Mouse (Mus musculus): ENCODE measurements around the gene Zfp382. TPM values are rescaled to one million over a fixed set of nuclear protein-coding genes. Genes with fewer than 3 reads are reported as not detected.
A peak's percentile ranks its signal among the peaks of the same experiment; 100 is the strongest.

Gene Zfp382
- polyA plus RNA-seq, 1 experiment, result 0.06 TPM

GRCm38 (mm10) chr7:30154040-30154439, 32.3 kb downstream of the Zfp382 start:
- H3K4me1 ChIP-seq (ENCODE audit: control insufficient read depth, insufficient read depth, insufficient read length, low read length), result no peaks in the 10 kb centered on the region
- WGBS, result 94% methylated on average over 1 of the region's 1 CpGs
- no peak for TF ChIP-seq CTCF (IDR thresholded peaks at IDR 0.05; ENCODE audit: extremely low read depth, insufficient read length, insufficient replicate concordance, low read depth, low read length)
- TF ChIP-seq POLR2A (IDR thresholded peaks at IDR 0.05; ENCODE audit: low read depth, low read length), result no peak
- no peaks in the 10 kb centered on the region for H3K27me3 ChIP-seq (ENCODE audit: control insufficient read depth, insufficient read depth, low read length)
- no peak overlapping the region for H3K4me3 ChIP-seq (ENCODE audit: low read depth, low read length)
- H3K36me3 ChIP-seq (ENCODE audit: control insufficient read depth, insufficient read depth, low read length), result peaks cover 12% of the 10 kb centered on the region
- H3K27ac ChIP-seq (ENCODE audit: insufficient read depth, low read depth, low read length), result no peak overlapping the region

GRCm38 (mm10) chr7:30155507-30155906, 33.8 kb downstream of the Zfp382 start:
- H3K4me3 ChIP-seq (ENCODE audit: low read depth, low read length), result no peak overlapping the region
- WGBS, result 99% methylated on average over 3 of the region's 3 CpGs
- peaks cover 23% of the 10 kb centered on the region for H3K36me3 ChIP-seq (ENCODE audit: control insufficient read depth, insufficient read depth, low read length)
- no peak overlapping the region for H3K27ac ChIP-seq (ENCODE audit: insufficient read depth, low read depth, low read length)
- H3K27me3 ChIP-seq (ENCODE audit: control insufficient read depth, insufficient read depth, low read length), result no peaks in the 10 kb centered on the region
- no peak for TF ChIP-seq CTCF (IDR thresholded peaks at IDR 0.05; ENCODE audit: extremely low read depth, insufficient read length, insufficient replicate concordance, low read depth, low read length)
- no peak for TF ChIP-seq POLR2A (IDR thresholded peaks at IDR 0.05; ENCODE audit: low read depth, low read length)
- no peaks in the 10 kb centered on the region for H3K4me1 ChIP-seq (ENCODE audit: control insufficient read depth, insufficient read depth, insufficient read length, low read length)

- Histone ChIP-seq H3K4me1 (ENCODE audit: control insufficient read depth, insufficient read depth, insufficient read length, low read length) (no peaks in the 10 kb centered on the region), H3K36me3 (ENCODE audit: control insufficient read depth, insufficient read depth, low read length) (peaks cover 42% of the 10 kb centered on the region), H3K27me3 (ENCODE audit: control insufficient read depth, insufficient read depth, low read length) (no peaks in the 10 kb centered on the region), H3K27ac (ENCODE audit: insufficient read depth, low read depth, low read length) (no peak overlapping the region), H3K4me3 (ENCODE audit: low read depth, low read length) (no peak overlapping the region)
- TF ChIP-seq CTCF (IDR thresholded peaks at IDR 0.05; ENCODE audit: extremely low read depth, insufficient read length, insufficient replicate concordance, low read depth, low read length) (no peak), POLR2A (IDR thresholded peaks at IDR 0.05; ENCODE audit: low read depth, low read length) (no peak)
- 97% methylated on average over 5 of the region's 5 CpGs for WGBS
These were observed 41.4 kb downstream of the Zfp382 start for GRCm38 (mm10) chr7:30163113-30163512.

- TF ChIP-seq POLR2A (IDR thresholded peaks at IDR 0.05; ENCODE audit: low read depth, low read length) (no peak), CTCF (IDR thresholded peaks at IDR 0.05; ENCODE audit: extremely low read depth, insufficient read length, insufficient replicate concordance, low read depth, low read length) (no peak)
- peaks cover 32% of the 10 kb centered on the region for H3K36me3 ChIP-seq (ENCODE audit: control insufficient read depth, insufficient read depth, low read length)
- WGBS, result 98% methylated on average over 2 of the region's 2 CpGs
- no peak overlapping the region for H3K27ac ChIP-seq (ENCODE audit: insufficient read depth, low read depth, low read length)
- H3K4me1 ChIP-seq (ENCODE audit: control insufficient read depth, insufficient read depth, insufficient read length, low read length), result no peaks in the 10 kb centered on the region
- H3K4me3 ChIP-seq (ENCODE audit: low read depth, low read length), result no peak overlapping the region
- H3K27me3 ChIP-seq (ENCODE audit: control insufficient read depth, insufficient read depth, low read length), result no peaks in the 10 kb centered on the region
These were observed 43.0 kb downstream of the Zfp382 start for GRCm38 (mm10) chr7:30164745-30165144.

GRCm38 (mm10) chr7:30168914-30169582, 47.3 kb downstream of the Zfp382 start:
- peak overlapping the region; percentile 38 for H3K27ac ChIP-seq (ENCODE audit: insufficient read depth, low read depth, low read length)
- no peaks in the 10 kb centered on the region for H3K27me3 ChIP-seq (ENCODE audit: control insufficient read depth, insufficient read depth, low read length)
- no peaks in the 10 kb centered on the region for H3K4me1 ChIP-seq (ENCODE audit: control insufficient read depth, insufficient read depth, insufficient read length, low read length)
- H3K4me3 ChIP-seq (ENCODE audit: low read depth, low read length), result peak overlapping the region; percentile 68
- TF ChIP-seq POLR2A (IDR thresholded peaks at IDR 0.05; ENCODE audit: low read depth, low read length) (no peak), CTCF (IDR thresholded peaks at IDR 0.05; ENCODE audit: extremely low read depth, insufficient read length, insufficient replicate concordance, low read depth, low read length) (no peak)
- WGBS, result 1% methylated on average over 21 of the region's 21 CpGs
- no peaks in the 10 kb centered on the region for H3K36me3 ChIP-seq (ENCODE audit: control insufficient read depth, insufficient read depth, low read length)

- Histone ChIP-seq H3K4me1 (ENCODE audit: control insufficient read depth, insufficient read depth, insufficient read length, low read length) (no peaks in the 10 kb centered on the region), H3K27me3 (ENCODE audit: control insufficient read depth, insufficient read depth, low read length) (no peaks in the 10 kb centered on the region), H3K4me3 (ENCODE audit: low read depth, low read length) (peak within 1 kb of the TSS; percentile 68), H3K27ac (ENCODE audit: insufficient read depth, low read depth, low read length) (peak within 1 kb of the TSS; percentile 86), H3K36me3 (ENCODE audit: control insufficient read depth, insufficient read depth, low read length) (no peaks in the 10 kb centered on the region)
- under 1% methylated on average over 36 of the region's 36 CpGs for WGBS
- TF ChIP-seq POLR2A (IDR thresholded peaks at IDR 0.05; ENCODE audit: low read depth, low read length) (peak; percentile 86), CTCF (IDR thresholded peaks at IDR 0.05; ENCODE audit: extremely low read depth, insufficient read length, insufficient replicate concordance, low read depth, low read length) (no peak)
These were observed 48.0 kb downstream of the Zfp382 start, which contains the start of gene Zfp146 for GRCm38 (mm10) chr7:30169583-30170282. Gene Zfp146 (minus strand): TSS chr7:30169750.

- Histone ChIP-seq H3K27ac (ENCODE audit: insufficient read depth, low read depth, low read length) (peak overlapping the region; percentile 86), H3K27me3 (ENCODE audit: control insufficient read depth, insufficient read depth, low read length) (no peaks in the 10 kb centered on the region), H3K36me3 (ENCODE audit: control insufficient read depth, insufficient read depth, low read length) (no peaks in the 10 kb centered on the region), H3K4me1 (ENCODE audit: control insufficient read depth, insufficient read depth, insufficient read length, low read length) (no peaks in the 10 kb centered on the region), H3K4me3 (ENCODE audit: low read depth, low read length) (peak overlapping the region; percentile 68)
- WGBS, result 5% methylated on average over 11 of the region's 11 CpGs
- no peak for TF ChIP-seq CTCF (IDR thresholded peaks at IDR 0.05; ENCODE audit: extremely low read depth, insufficient read length, insufficient replicate concordance, low read depth, low read length)
- no peak for TF ChIP-seq POLR2A (IDR thresholded peaks at IDR 0.05; ENCODE audit: low read depth, low read length)
These were observed 48.7 kb downstream of the Zfp382 start for GRCm38 (mm10) chr7:30170283-30170951.
